Mouse (Mus musculus): ENCODE measurements around the gene Dennd1b.

Gene Dennd1b

DNA sequence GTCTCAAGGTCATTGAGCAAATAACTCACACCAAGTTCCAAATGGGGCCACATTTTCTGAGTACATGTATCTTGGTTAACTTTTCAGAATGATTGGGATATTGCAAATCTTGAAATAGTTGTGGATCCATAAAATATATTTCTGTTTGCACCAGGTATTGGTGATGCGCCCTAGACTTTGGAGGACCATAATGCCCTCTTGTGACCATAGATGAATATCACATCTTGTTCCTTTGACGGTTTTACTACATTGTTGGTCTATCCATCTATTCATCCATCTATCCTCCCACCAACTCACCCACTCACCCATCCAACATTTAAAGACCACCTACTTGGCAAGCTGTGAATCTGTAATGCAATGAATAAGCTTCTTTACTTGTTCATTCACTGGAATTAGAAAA is 120.1 kb downstream of the Dennd1b start:
- no peak for DNase-seq (ENCODE audit: low spot score)

DNA sequence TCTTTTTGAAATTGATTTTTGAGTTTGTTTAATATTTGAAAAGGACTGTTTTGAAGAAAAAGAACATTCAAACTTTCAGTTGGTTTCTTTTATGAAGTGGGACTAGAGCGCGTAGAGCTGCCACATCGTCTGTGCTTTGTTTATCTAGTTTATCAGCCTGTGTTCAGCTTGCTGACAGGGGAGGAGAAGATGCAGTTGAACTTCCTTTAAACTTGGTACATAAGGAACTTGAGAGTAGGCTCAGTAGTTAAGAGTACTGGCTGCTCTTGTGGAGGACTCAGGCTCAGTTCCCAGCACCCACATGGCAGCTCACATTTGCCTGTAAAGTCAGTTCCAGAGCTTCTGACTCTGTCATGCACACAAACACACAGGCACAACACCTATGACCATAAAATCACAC is 124.3 kb downstream of the Dennd1b start:
- DNase-seq (ENCODE audit: low spot score): no peak

DNA sequence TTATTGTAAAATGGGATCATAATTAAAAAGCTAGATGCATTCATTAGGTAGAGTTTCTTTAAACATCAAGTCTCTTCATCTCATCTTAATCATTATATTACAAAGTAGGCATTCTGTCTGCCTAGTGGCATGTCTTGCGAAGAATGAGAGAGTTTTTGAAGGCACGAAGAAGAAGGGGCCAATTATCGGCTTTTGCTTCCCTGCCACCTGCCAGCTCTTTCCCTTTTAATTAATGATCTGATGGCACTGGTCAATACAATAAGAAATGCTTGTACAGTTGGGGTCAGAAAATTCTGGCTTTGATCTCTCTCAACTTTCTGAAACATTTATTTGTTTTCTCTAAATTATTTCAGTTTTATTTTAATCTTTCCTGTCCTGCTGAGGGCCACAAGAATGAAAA is 127.5 kb downstream of the Dennd1b start:
- DNase-seq (ENCODE audit: low spot score): no peak

DNA sequence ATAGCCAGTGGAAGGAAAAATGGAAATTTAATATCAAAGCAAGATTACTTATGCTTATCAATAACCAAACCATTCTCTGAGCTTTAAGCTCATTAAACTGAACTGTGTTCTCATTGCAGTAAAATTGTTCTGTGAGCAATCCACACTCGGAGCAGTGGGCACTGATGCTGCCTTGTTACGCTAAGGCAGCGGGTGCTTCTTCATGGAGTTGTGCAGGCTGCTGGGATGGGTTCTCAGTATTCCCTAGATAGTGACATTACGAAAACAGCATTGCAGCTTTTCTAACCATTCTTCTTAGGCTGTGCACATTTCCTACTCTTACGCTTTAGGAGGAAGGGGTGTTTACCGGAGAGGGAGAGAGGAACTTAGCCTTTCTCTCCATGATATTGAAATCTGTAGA is 128.5 kb downstream of the Dennd1b start:
- no peak for DNase-seq (ENCODE audit: low spot score)

DNA sequence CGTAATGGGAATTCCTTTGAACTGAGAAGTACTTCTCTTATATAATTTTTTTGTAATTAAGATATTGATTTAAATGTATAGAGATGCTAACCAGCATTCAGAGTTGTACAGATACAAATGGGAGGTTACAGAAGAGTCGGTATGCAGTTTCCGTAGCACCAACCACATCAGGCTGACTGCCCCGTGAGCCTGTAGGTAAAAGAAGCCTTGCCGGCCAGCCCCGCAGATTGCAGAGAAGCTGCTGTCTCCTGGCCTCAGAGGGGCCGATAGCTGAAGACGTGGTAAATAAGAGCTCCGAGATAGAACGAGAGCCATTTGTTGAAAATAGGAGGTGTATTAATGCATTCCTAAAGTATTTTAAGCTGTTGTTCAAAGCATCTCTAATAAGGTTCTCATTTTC is 128.9 kb downstream of the Dennd1b start:
- DNase-seq (ENCODE audit: low spot score): no peak

DNA sequence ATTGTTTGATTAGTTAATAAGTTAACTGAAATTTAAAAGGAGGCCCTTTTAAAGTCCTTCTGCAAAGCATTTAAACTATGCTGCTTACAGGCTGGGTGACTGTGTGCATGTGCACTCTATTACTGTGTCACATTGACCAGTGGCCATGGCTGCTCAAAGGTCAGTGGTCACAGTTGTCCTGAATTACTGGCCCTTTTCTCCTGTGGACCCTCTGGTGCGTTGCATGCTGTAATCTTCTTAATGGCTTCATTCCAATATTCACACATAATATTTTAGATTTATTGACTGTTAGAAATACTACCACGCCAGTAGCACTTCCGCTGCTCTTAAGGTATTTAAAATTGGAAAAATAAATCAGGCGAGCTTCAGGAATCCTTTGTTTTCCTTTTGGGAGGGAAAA is 129.5 kb downstream of the Dennd1b start:
- DNase-seq (ENCODE audit: low spot score): no peak

DNA sequence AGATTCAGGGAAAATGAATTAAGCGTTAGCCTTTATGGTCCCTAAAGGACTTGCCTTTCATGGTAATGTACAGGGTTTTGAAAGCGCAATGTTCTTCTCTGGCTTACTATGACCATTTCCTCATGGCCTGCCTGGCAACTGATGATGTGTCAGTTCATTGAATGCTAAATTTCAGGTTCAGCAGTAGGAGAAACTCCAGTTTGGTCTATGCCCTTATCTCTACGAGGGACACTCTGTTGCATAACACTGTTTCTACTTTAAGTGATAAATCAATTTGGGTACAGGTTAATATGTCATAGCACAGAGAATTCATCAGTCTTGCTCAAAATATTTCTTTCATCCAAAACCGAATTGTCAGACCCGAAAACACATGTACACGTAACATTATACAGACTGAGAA is 133.1 kb downstream of the Dennd1b start:
- no peak for DNase-seq (ENCODE audit: low spot score)

DNA sequence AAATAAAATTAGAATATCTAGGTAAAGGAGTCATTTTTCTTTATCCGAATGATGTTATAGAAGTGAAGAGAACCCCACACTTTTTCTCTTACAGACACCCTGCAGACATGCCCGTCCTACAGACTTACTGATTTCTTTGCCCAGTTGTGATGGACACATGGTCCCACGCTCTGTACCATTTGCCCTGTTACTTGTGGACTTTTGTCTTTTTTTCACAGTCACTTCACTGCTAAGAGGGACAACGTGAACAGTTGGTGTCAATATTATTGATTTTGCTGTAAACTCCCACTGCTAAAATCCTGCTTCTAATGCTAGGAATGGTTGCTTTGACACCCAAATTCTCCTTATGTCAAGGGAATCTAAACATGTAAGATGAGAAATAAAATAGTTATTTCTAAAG is 134.9 kb downstream of the Dennd1b start:
- DNase-seq (ENCODE audit: low spot score): no peak

DNA sequence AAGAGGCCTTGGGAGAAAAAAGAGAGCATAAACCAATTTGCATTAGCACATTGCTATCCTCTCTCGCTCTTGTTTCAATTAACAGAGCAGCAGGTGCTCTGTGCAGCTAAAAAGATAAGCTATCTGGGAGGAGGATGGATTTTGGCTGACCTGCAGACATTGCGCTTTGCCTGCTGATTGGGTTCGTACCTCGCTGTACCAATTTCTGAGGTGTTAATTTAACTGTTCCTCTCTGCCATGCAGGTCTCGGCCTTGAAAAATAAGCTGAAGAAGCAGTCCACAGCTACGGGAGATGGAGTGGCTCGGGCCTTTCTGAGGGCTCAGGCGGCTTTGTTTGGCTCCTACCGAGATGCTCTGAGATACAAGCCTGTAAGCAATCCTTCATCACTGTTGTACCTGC is 138.5 kb downstream of the Dennd1b start:
- DNase-seq (ENCODE audit: low spot score): no peak

DNA sequence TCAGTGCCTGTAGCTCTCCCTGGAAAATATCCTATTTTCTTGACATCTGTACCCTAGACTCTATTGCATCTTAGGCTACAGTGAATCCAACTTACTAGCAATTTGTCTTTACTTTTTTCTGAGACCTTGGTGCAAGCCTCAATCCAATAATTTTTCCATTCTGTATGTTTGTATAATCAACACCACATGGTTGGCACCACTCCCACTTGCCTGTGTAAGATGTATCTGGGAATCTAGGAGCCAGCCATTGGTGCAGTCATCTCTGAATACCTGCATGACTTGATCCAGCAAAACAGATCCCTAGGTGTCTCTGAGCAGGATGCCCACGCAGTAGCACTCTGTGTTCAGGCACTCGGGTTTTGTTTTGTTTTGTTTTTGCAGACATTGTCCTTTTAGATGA is 145.0 kb downstream of the Dennd1b start:
- no peak for DNase-seq (ENCODE audit: low spot score)

DNA sequence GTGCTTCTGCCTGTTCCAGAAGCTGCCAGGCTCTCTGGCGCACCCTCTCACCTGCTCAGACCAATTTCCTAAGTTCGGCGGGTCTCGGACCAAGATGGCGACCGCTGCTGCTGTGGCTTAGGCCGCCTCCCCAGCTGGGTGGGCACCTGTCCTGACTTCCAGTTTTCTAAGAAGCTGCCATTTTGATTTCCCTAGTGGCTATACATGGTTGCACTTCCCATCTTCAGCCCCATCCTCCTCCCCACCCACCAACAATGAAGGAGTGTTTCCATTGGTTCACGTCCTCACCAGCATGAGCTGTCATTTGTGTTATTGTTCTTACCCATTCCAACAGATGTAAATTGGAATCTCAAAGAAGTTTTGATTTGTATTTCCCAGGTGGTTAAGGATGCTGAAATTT is 159.4 kb downstream of the Dennd1b start:
- no peak for DNase-seq (ENCODE audit: low spot score)

DNA sequence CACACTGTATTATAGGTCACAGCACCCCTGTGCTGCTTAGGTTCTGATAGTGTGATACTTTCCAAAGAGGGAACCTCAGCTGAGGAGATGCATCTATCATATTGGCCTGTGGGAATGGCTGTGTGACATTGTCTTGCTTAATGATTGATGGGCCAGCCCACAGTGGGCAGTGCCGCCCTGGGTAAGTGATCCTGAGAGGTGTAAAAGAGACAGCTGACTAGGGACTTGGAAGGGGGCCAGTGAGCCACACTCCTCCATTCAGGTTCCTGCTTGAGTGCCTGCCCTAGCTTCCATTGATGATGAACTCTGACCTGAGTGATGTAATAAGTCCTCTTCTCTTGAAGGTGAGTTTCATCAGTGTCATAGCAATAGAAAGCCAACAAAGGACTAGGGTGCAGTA is 176.4 kb downstream of the Dennd1b start:
- no peak for DNase-seq (ENCODE audit: low spot score)

DNA sequence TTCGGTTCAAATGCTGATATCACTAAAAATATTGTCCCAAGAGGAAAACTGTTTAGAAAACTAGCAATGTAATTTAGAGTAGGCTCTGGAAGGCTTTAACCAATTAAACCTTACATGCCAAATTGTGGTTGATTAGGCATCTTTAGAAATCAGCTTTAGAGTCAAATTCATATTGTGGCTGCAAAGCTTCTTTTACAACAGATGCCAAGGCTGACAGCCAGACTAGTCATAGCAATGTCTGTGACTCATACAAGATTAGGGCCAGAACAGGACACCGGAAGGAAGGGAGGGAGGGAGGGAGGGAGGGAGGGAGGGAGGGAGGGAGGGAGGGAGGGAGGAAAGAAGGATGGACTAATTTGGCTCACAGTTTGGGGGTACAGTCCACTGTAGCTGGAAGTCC is 182.3 kb downstream of the Dennd1b start:
- no peak for DNase-seq (ENCODE audit: low spot score)

DNA sequence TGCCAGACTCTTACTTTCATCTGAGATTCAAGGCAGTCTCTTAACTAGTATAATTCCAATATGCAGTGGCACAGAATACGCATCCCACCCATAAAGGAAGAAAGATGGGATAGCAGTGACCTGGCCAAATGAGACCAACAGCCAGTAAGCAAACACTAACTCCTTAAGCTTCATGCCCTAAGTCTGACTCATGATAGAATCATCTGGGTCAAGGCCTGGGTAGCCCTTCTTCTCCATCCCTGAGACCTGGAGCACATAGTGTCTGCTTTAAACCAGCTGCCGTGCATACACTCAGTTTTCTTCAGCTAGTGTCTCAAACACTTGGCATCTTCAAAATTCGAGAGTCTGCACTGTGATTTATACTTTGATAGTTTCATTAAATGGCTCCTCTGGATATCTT is 183.1 kb downstream of the Dennd1b start:
- no peak for DNase-seq (ENCODE audit: low spot score)

DNA sequence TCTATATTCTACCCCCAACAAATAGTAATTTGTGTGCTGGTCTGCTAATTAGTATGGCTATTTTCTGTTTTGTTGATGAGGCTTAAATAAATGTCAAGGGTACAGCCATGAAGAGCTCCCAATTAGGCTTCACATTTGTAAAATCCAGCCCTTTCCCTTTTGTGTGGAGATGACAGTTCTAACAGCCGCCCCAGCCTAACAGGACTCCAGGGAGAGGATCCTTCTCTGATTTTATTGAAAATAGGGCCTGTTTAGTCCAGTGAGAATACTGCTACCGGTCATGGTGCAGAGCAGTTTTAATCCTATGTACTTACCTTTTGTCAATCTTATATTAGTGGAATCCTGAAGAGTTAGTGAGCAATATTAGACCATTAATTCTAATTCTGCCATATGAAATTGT is 189.8 kb downstream of the Dennd1b start:
- no peak for DNase-seq (ENCODE audit: low spot score)

DNA sequence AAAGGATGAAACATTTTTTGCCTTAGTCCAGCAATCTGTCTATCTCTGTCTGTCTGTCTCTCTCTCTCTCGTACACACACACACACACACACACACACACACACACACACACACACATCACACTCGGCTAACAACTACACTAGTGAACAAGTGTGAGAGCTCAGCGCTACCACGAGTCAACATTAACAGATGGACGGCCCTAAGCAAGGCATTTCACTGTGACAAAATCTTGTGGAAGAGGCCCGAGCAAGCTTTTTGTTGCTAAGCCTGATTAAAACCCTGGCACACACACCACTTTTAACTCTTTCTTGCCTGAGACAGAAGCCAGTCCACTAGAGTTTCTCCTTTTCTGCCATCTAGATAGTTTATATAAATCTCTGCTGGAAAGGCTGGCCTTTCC is 190.3 kb downstream of the Dennd1b start:
- DNase-seq (ENCODE audit: low spot score): no peak

DNA sequence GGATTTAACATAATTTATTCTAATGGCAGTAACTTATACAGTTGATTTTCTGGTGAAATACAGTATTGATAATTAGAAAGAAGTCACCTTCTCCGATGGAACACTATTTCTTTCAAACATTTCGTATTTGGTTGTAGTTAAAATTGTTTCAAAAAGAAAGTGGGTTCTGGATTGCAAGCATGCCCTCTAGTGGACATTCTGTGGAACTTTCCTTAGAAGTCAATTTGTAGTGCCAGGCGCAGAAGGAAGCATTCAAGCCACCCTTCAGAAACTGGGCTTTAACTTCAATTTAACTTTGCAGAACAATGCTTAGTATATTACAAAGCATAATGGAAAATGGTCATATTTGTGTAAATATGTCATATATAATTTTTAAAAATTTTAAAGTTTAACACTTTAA is 193.2 kb downstream of the Dennd1b start:
- DNase-seq (ENCODE audit: low spot score): peak; percentile 34

DNA sequence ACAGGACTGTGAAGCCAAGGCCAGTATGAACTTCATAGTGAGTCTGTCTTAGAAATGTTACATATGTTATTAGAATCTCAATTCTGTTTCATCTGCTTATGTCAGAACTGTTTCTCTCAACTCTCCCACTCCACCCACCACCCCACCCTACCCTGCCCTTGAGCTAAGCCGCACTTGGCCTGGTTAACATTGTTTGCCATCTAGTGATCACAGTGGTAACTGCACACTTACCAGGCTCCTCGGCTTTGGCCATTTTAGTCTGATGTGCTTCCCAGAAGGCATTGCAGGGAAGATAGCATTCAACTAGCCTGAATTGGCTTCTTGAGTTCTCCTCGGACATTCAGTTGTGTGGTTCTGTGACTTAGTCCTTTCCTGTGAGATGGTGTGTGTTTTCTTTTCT is 198.4 kb downstream of the Dennd1b start:
- DNase-seq (ENCODE audit: low spot score): peak; percentile 3

DNA sequence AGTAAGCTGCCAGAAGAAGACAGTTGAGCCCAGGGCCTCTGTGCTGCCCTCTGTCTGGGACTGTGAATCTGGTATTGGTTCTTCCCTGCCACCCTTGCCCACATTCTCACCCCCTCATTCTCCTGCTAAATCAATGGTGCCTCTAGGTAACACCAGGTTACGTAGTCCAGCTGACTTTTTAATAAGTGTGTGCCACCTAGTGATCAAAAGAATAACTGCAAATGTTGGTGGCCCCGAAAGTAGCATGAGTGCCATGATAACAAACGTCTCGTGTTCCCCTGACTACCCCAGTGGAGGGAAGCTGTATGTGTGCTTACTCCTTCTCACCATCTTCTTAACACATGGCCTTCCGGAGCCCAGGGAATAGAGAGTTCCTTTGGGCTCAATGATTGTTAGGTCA is 199.6 kb downstream of the Dennd1b start:
- DNase-seq (ENCODE audit: low spot score): peak; percentile 29

DNA sequence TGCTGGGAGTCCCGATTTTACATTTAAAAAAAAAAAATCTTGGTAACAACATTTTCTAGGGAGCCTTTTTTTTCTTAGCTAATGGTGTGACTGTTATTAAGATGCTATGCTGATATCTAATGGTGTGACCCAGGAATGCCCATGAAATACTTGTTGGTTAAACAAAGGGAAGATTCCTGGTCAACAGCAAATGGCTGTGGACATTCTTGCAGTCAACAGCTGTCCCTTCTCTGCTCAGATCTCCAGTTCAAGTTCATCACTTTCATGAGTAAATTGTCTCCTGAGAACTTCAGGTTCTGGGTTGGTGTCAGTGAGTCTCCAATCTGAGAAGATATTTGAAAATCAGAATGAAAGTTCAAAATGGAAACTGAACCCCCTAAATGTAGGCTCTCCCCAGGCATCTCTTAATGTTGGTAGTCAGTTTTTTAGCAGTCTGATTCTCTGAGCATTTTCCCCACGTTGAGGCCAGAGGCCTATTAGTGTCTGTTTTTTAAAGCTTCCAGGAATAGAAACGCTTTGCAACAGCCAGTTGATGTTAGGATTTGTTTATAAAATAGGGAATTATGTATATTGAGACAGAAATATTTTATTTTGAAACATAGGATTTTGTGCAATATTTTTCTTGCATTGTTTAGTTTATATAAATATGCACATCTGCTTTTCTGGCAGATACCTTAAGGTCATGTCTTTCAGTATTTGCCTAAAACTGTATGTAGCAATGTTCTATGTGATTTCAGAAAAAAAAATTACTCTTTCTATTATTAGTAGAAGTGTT is 211.0 kb downstream of the Dennd1b start:
- no peak for DNase-seq (ENCODE audit: low spot score)

DNA sequence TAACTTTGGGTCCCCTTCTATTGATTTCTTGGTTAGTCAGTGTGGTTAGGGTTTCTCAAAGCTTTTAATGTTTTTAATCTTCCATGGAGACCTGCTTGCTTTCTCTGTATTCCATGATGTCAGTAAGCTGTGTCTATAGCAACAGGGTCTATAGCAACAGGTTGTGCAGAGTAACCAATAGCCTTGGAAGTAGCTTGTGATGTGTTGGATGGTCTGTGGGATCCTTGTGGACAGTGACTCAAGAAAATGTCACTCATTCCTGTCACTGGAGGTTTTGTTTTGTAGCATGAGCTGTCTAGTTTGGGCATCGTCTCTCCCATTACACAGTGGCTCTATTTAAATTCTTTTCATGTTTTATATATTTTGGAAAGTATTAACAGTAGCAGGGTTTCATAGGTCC is 216.5 kb downstream of the Dennd1b start:
- no peak for DNase-seq (ENCODE audit: low spot score)

DNA sequence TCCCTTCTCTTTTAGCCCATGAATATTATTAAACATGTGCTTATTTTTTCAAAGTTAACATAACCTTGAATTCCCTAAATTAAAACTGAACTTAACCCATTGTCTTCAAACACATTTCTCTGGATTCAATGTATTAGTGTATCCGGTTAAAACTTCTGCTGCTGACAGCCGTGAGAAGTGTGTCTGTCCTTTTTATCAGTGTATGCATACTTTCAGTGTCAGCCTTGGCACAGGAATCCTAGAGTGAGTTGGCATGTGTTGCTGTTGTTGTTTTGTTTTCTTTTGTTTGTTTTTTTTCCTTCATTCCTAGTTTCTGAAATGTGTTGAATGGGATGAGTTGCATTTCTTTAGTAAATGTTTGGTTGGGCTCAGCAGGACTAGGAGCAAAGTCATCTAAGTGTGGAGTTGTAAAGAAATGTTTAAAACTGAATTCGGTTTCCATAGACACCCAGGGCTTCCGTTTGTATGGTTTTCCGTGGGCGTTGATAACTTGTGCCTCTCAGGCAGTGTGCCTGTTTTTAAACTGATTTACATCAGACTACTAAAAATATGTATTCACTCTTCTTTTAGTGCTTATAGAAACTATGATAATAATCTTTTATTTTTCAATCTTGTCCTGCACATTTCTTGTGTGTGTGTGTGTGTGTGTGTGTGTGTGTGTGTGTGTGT is 217.4 kb downstream of the Dennd1b start:
- no peak for DNase-seq (ENCODE audit: low spot score)

DNA sequence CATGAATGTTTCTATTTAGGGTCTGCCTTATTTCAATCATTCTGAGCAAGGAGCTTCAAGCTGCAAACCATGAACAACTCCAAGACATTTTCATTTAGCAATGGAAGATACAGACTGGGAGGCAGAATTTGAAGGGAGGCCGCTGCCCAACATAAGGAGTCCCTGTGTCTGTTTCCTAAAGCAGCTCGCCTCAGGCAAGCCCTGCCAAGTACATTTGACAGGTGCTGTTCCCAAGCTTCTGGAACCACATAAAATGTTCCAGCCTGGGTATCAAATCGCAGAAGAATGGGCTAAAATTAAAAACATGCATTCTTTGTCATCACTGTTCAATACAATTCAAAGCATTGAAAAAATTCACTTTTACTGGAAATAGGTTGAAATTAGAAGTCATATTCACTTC is 229.4 kb downstream of the Dennd1b start:
- no peak for DNase-seq (ENCODE audit: low spot score)

DNA sequence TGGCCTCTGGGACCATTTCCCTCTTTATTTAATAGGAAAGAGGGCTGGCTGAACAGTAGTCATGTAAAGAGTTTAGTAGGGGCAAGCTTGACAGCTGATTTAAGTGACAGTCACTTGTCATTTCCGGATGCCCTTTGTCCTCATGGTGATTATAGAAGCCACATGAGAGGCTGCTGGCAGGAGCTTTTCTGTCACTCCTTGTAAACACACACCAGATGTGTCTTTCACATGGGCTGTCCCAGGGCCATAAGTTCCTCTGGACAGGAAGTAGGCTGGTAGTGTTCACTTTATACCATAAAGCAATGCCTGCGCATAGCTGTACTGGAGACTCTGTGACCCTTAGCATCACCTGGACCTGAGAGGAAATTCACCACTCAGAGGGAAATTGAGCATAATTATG is 230.8 kb downstream of the Dennd1b start:
- DNase-seq (ENCODE audit: low spot score): no peak

All from c-Kit-positive CD71-positive TER-119-positive erythroid progenitor cells, embryonic 14.5 days (primary cell).